Mouse (Mus musculus): Measurements from ENCODE around the gene Naa20. TPM values are rescaled to one million over a fixed set of nuclear protein-coding genes. Genes with fewer than 3 reads are reported as not detected.

Naa20 gene
- total RNA-seq (2021), result 100 to 1,000 TPM; 102 to 108 TPM

- intact Hi-C loops (cut with DNase I), result no loop called here
- DNase-seq (ENCODE audit: low spot score), result no peak
Measured at GRCm38 (mm10) chr2:145901861-145902260, at the start of gene Naa20. Gene Naa20 (plus strand): TSS chr2:145902099.

GRCm38 (mm10) chr2:145855831-145856230 is 46.1 kb upstream of the Naa20 start:
- intact Hi-C loops (cut with DNase I), result no loop called here
- no peak for DNase-seq (ENCODE audit: low spot score)

- no peak for DNase-seq (ENCODE audit: low spot score)
- intact Hi-C loops (cut with DNase I), result no loop called here
Measured at GRCm38 (mm10) chr2:145857864-145858263, 44.0 kb upstream of the Naa20 start.

- peak; percentile 36 for DNase-seq (ENCODE audit: low spot score)
Measured at GRCm38 (mm10) chr2:145859442-145859931, 42.4 kb upstream of the Naa20 start.

GRCm38 (mm10) chr2:145859932-145860801 is 41.7 kb upstream of the Naa20 start:
- peak; percentile 79 for DNase-seq (ENCODE audit: low spot score)
- intact Hi-C loops (cut with DNase I), result no loop called here

More at GRCm38 (mm10) chr2:145859442-145859931, 42.4 kb upstream of the Naa20 start:
- intact Hi-C loops (cut with DNase I), result no loop called here

GRCm38 (mm10) chr2:145861193-145862123 is 40.4 kb upstream of the Naa20 start:
- peak; percentile 28 for DNase-seq (ENCODE audit: low spot score)
- intact Hi-C loops (cut with DNase I), result loop anchor here (2.0 kb wide), 1 partner anchor 19 kb away; no protein-coding TSS in a partner anchor

GRCm38 (mm10) chr2:145862206-145862817 is 39.6 kb upstream of the Naa20 start:
- no peak for DNase-seq (ENCODE audit: low spot score)
- intact Hi-C loops (cut with DNase I), result loop anchor here (2.0 kb wide), 1 partner anchor 18 kb away; no protein-coding TSS in a partner anchor

GRCm38 (mm10) chr2:145865344-145865743 is 36.6 kb upstream of the Naa20 start:
- no peak for DNase-seq (ENCODE audit: low spot score)
- intact Hi-C loops (cut with DNase I), result no loop called here

- DNase-seq (ENCODE audit: low spot score), result no peak
- intact Hi-C loops (cut with DNase I), result no loop called here
Measured at GRCm38 (mm10) chr2:145866238-145866637, 35.7 kb upstream of the Naa20 start.

- intact Hi-C loops (cut with DNase I), result no loop called here
- no peak for DNase-seq (ENCODE audit: low spot score)
Measured at GRCm38 (mm10) chr2:145866695-145867449, 35.0 kb upstream of the Naa20 start.

GRCm38 (mm10) chr2:145871308-145871707 is 30.6 kb upstream of the Naa20 start:
- intact Hi-C loops (cut with DNase I), result no loop called here
- no peak for DNase-seq (ENCODE audit: low spot score)

- intact Hi-C loops (cut with DNase I), result no loop called here
- no peak for DNase-seq (ENCODE audit: low spot score)
Measured at GRCm38 (mm10) chr2:145872099-145872498, 29.8 kb upstream of the Naa20 start.

GRCm38 (mm10) chr2:145873953-145874352 is 27.9 kb upstream of the Naa20 start:
- intact Hi-C loops (cut with DNase I), result no loop called here

GRCm38 (mm10) chr2:145874879-145875482 is 26.9 kb upstream of the Naa20 start:
- DNase-seq (ENCODE audit: low spot score), result no peak
- intact Hi-C loops (cut with DNase I), result no loop called here

More at GRCm38 (mm10) chr2:145873953-145874352, 27.9 kb upstream of the Naa20 start:
- DNase-seq (ENCODE audit: low spot score), result no peak

- intact Hi-C loops (cut with DNase I), result no loop called here
- DNase-seq (ENCODE audit: low spot score), result no peak
Measured at GRCm38 (mm10) chr2:145877191-145877590, 24.7 kb upstream of the Naa20 start.

- no peak for DNase-seq (ENCODE audit: low spot score)
- intact Hi-C loops (cut with DNase I), result loop anchor here (2.0 to 5.0 kb wide), 2 partner anchors 18 to 84 kb away; no protein-coding TSS in a partner anchor
Measured at GRCm38 (mm10) chr2:145880887-145881747, 20.8 kb upstream of the Naa20 start.

- no peak for DNase-seq (ENCODE audit: low spot score)
- intact Hi-C loops (cut with DNase I), result loop anchor here (2.0 to 5.0 kb wide), 3 partner anchors 19 to 183 kb away; no protein-coding TSS in a partner anchor
Measured at GRCm38 (mm10) chr2:145881932-145882331, 20.0 kb upstream of the Naa20 start.
